Mouse (Mus musculus): ENCODE results near the gene Ifitm6.
"Not testable (repeated sequence)": the region's sequence is repeated elsewhere in the genome, so short reads cannot be mapped to it uniquely, and the experiment has no call there.

Gene Ifitm6

DNA sequence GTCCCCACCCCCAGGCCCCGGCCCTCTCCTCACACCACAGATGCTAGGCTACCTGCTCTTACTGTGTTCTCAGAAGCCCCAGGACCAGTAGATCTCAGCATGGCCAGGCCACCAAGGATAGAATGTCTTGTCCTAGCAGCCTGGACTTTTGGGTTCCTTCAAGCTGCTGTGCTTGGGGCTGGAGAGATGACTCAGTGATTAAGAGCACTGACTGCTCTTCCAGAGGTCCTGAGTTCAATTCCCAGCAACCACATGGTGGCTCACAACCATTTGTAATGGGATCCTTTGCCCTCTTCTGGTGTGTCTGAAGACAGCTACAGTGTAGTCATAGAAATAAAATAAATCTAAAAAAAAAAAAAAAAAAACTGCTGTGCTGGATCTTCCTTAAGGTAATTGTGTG lies at the start of gene Ifitm6:
Gene Ifitm6, minus strand, starts transcription at position 101 of the 400 bp plus-strand sequence.
- not testable (repeated sequence) for DNase-seq

DNA sequence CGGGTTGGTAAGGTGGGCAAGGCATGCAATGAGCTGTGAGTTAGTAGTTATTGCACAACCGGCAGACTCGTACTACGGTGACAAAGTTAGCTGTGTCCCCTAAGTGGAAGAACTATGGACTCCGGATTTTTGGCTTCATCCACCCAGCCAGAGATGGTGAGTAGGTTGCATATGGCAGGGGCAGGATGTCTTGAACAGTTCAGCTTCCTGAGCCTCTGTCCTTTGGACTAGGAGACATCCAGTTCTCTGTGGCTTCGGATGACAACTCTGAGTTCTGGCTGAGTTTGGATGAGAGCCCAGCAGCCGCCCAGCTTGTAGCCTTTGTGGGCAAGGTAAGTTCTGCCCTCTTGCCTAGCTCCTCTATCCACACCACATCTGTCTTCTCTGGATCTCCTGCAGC lies 46.9 kb upstream of the Ifitm6 start:
- DNase-seq = no peak

DNA sequence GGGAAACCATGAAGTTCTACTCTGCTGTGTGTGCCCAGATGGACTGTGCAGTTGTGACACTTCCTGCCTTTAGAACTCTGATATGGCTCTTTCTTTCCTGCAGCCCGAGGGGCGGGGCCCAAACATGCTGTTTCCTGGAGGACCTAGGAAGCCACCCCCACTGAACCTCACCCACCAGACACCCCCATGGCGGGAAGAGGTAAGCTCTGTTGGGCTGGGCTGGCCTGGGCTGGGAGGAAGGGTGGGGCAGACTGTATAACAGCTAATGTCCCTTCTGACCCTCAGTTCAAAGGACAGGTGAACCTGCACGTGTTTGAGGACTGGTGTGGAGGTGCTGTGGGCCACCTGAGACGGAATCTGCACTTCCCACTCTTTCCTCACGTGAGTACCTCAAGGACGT lies 46.5 kb upstream of the Ifitm6 start:
- DNase-seq = no peak

DNA sequence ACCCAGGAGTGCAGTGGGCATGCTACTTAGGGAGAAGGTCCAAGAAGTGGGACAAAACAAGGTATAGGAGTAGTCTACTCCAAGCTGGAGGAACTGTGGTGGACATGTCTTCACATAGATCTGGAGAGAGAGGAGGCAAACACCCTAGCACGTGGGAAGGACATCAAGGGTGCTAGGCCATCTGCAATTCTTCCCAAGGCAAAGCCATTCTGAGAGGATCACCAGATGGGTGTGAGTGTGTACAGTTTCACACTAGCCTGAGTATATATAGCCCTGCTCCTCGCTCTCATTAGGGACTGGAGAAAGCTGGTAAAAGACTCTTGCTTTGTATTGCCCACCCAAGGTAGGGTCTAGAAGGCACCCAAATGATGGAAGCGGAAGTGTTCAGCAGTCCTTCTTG lies 45.6 kb upstream of the Ifitm6 start:
- no peak for DNase-seq

DNA sequence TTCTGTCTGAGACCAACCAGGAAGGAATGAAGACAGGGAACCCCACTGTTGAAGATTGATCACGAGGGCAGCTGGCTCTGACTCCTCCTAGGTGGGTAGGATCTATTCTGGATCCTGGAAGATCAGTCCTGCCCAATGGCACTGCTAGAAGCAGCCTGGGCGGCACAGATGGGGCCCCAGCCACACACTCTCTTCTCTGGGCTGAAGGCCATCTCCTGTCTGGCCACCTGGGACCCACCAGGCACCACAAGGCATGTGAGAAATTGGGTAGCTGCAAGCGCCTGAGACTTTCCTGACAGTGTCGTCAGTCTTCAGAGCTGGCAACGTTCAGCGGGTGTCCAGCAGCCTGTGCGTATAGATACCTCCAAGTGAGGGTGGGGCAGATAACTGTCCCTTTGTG lies 44.8 kb upstream of the Ifitm6 start:
- DNase-seq = peak; percentile 63 to 76

DNA sequence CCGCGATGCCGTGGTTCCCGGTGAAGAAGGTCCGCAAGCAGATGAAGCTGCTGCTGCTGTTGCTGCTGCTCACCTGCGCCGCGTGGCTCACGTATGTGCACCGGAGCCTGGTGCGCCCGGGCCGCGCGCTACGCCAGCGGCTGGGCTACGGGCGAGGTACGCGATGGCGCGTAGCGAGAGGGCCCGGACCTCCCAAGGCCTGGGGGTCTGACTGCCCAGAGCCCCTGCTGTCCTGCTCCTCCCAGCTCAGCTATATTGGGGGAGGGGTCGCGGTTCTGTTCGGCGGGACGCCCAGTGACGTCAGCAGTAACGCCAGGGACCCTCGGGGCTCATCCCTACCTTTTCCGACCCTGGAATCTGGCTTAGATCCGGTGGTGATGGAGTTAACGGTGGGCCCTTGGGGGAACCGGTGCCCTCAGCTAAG lies 43.6 kb upstream of the Ifitm6 start:
- DNase-seq = peak in 1 of 2 experiments; percentile 56

DNA sequence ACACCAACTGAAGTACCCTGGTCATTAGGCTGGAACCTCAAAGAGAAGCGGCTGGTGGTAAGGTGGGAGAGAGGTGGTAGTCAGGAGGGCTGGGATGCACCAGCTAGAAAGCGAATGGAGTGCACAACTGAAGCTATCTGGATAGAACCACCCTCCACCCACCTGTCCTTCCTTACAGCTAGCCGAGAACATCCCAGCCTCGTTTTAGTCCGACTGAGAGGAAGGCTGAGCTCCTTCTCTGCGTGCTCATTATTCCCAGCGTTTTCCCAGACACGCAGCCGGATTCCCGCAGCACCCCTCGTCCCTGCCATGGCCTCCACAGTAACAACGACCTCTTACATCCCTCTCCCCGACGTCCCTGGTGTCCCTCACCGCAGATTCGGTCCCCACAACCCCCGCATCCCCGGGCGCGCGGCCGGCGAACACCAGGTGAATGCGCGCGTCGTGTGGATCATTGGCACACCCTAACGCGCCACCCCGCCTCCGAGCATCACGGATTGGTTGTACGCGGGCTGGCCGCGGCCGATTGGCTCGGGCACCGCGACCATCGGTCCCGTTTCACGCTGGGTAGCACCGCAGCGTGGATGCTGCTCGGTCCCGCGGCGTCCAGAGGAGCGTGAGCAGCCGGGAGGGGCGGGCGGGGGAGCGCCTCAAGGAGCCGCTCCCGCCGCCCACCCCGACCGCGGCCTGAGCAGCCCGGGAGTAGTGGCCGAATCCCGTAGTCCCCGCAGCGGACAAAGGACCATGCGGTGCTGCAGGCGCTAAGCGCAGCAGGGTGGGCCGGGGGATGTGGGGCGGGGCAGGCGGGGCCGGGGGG lies 42.9 kb upstream of the Ifitm6 start, which contains the start of gene B4galnt4:
Gene B4galnt4, plus strand, starts transcription at position 679 of the 817 bp plus-strand sequence.
- DNase-seq = peak; percentile 95 to 97

DNA sequence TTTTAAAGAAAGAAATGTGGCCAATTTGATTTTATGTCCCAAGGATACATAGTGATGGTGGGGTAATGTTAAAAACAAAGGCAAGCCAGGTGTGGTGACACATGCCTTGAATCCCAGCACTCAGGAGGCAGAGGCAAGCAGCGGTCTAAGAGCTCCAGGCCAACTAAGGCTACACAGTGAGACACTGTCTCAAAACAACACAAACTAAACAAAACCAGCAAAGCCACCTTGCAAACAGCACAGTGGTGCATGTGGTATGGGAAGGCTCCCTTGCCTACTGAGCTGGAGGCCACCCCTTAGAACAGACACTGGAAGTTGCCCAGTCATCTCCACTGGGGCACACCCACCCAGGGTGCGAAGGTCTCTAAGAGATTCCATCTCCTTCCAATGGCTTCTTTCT lies 42.2 kb upstream of the Ifitm6 start:
- DNase-seq = peak in 1 of 2 experiments; percentile 24

DNA sequence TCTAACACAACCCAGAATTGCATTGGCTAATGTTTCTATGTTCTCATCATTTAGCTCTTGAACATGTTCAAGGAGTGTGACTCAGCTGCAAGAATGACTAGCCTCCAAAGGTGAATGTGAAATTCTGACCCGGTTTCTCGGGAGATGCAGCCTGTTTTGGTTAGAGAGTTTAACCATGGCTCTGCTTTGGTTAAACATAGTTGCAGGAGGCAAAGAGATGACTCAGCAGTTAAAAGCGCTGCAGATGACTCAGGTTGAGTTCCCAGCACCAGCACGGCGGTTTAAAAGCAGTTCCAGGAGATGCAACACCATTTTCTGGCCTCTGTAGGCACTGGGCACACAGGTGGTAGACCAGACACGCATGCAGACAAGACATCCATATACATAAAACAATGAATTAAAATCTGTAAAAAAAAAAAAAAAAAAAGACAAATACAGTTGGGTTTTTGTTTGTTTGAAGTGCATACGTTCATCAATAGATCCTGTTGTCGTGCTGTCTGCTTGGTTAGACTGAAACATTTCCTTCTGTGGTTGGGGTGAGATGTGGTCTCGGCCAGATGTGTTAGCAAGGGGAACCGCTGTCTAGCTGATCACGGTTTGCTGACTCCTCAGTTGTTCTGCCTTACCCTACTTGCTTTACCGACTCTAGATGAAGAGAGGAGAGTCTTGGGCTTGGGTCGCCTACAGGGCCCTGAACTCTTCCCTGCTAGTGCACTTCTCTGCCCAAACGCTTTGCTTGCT lies 41.0 kb upstream of the Ifitm6 start:
- DNase-seq = no peak

DNA sequence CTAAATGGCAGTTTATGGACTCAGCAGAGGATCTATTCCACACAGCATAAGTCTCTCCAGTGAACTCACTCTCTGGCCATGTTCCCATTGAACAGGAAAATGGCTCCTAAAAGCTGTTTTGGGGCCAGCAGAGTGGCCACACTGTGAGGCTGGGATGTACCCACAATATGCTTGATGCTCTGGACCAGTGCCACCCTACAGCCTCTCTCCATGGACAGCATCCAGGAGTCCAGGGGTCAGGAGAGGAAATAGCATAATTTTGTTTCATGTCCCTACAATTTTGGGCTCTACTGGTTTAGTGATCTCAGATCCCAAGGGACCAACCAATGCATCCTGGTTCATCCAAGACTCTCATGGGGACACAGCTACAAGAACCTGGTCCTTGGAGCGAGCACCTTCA lies 39.8 kb upstream of the Ifitm6 start:
- no peak for DNase-seq

DNA sequence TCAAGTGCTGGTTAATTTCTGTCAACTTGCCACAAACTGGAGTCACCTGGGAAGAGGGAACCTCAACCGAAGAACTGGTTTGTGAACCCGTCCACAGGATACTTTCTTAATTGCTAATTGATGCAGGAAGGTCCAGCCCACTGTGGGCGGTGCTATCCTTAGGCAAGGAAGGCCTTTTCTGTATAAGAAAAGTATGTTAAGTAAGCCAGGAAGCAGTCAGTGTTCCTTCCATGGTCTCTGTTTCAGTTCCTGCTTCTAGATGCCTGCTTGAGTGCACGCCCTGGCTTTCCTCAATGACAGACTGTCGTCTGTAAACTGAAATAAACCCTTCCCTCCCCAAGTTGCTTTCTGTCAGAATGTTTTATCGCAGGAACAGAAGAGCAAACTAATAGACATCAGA lies 39.3 kb upstream of the Ifitm6 start:
- no peak for DNase-seq

DNA sequence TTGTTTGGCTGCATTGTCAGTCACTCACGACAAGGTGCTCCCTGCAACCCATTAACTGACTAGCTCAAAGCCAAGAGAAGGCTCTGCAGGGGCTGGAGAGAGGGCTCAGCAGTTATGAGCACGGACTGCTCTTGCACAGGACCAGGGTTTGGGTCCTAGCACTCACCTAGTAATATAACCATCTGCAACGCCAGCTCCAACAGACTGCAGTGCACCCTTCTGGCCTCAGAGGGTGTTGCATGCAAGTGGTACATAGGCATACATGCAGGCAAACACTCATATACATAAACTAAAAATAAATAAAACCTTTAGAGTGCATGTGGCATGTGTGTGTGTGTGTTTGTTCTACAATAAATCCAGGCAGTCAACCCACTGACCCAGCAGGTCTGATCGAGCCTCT lies 38.1 kb upstream of the Ifitm6 start:
- no peak for DNase-seq

DNA sequence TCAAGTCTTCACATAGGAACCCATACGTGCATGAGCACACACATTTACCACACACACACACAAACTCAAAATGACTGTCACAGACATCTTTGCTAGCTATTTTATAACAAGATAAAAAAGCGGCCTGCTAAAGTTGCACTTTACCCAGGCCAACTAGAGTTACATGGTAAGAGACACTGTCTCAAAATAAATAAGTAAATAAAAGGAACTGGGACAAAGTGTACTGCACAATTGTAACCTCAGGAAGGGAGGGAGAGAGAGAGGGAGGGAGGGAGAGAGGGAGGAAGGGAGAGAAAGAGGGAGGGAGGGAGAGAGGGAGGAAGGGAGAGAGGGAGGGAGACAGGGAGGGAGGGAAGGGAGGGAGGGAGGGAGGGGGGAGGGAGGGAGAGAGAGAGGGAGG lies 34.7 kb upstream of the Ifitm6 start:
- no peak for DNase-seq

DNA sequence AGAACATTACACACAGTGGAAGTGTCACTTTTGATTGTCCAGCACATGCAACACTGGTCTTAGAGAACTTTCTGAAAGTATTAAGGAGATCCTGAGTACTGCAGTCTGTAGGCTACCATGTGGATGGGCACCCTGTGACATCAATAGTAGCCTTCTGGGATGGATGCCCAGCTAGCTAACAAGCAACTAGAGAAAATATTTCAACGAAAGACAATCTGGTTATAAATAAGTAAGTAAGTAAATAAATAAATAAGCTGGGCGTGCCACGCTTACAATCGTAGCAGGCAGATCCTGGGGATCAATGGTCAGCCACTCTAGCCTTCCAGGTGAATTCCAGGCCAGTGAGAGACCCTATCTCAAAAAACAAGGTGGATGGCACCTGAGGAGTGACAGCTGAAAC lies 34.3 kb upstream of the Ifitm6 start:
- no peak for DNase-seq

DNA sequence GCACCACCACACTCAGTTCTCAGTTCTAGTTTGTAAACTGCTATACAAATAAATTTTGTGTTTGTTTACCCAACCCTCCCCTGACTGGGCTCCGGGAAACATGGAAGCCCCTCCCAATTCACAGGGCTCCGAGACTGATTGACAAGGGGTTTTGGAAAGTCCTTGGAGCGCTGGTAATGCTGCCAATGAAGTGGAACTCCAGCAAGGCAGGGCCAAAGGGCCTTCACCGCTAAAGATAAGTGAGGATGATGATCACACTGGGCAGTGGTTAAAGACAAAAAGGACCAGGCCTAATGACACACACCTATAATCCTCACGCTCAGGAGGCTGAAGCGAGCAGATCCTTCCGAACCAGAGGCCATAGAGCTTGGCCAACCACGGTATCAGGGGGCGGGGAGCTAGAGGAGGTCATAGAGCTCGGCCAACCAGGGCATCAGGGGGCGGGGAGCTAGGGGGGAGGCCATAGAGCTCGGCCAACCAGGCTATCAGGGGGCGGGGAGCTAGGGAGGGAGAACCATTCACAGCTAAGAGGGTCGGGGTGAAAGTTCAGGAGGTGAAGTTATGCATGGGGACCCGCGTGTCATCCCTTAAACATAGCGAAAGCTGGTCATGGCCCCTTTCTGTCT lies 33.4 kb upstream of the Ifitm6 start:
- DNase-seq = no peak

DNA sequence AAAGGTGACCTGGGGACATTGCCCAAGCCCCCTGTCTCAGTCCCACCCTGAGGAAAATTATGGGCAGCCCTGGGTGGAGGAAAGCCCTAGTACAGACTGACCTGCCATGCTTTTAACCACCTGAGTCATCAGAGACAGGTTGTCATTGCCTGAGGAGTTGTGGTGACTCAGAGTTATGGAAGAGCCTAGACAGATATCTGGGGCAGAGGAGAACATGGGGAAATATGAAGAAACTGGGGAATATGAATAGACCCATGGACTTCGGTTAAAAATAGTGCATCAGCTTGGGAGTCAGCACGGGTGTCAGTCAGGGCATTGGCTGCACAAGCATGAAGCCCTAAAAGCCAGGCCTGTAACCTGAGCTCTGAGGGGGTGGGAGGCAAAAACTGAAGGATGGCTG lies 31.6 kb upstream of the Ifitm6 start:
- no peak for DNase-seq

DNA sequence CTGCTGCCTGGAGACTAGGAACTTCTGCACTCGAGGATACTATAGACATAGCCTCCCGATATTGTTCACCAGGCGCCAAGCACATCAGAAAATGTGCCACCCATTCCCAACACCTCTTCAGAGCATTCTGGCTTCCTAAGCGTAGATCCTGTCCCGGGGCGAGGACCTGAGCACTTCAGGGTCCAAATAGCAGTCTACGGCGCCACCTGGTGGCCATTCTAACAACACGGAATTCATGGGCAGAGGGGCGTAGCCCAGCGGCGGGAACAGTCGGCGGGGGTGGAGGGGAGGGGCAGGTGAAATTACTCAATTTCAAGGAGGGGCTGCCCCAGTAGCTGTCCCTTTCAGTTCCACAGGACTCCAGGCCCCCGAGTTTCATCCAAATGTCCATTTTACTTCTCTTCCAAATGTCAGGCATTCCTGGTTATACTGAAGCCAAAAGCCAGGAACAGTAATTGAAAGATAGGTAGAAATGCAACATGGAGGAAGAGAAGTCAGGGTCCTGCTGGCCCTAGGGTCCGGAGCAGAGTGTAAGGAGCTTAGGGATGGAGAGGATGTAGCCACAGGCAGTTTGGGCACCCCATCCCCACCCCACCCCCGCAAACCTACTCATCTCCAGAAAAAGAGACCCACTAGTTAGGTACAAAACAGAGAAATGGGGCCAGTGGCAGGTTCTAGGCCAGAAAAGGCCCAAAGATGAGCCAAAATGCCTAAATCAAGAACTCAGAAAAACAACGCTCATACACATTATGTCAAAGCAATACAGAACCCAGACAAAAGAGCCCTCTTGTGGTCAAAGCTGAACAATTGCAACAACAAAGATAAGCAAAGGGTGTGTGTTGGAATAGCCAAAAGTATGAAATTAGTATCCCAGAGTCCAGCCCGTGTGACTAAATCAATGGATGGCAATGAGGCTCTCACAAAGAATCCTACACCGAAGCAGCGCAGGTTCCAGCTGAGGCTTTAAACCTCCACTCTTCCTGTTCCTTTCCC lies 30.8 kb upstream of the Ifitm6 start:
- DNase-seq = peak; percentile 92 to 94

DNA sequence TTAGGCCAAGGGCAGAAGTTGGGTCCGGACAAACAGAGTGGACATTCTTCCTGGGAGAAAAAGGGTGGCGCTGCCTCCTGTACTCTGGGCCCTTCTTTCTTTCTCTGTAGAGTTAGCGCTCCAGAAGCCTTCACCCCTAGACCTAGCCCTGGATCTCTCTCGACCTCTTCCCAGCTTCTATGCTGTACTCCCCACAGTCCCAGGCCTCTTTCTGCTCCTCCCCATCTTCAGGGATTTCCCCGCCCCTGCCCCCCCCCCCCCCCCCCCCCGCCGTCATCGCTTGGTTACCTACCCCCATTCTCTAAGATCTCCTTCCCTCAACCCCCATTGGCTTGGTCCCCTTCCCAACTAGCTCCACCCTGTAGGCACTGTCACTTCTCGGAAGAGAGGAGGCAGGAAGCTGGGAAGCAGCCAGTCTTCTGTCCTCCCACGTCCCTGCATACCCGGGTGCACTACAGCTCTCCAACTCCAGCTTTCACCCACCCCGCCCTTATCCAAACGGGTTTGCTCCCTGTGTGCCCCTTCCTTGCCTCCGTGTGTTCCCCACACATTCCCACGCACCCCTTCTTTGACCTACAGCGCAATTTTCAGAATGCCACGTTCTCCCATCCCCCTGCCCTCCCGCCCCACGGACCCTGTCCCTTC lies 30.0 kb upstream of the Ifitm6 start:
- peak; percentile 69 to 72 for DNase-seq

DNA sequence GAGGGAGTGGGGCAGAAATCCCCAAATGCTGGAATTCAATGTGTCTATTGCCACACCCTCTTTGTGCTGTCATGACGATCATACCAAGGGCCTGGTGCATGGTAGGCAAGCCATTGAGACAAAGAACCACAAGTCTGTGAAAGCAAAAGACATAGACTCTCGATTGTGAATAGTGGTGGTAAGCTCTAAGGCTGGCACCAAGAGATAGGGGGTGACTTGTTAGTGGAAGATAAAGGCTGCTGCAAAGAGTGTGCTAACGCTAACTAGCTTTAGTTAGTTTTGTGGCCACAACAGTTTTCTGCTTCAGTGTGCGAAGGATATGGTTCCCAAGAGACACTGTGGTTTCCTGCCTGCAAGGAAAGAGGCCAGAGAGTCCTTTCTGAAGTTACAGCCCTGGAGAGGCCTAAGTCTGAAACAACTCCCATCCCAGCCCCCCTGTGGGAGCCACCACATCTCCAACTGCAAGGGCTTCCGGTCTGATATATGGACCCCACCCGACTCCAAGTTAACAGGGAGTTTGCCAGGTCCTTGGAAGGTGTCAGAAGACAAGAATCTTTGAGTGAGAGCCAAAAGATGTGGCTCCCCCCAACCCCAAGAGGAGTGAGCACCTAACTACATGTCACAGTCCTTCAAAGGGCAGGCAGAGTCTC lies 29.3 kb upstream of the Ifitm6 start:
- no peak for DNase-seq

DNA sequence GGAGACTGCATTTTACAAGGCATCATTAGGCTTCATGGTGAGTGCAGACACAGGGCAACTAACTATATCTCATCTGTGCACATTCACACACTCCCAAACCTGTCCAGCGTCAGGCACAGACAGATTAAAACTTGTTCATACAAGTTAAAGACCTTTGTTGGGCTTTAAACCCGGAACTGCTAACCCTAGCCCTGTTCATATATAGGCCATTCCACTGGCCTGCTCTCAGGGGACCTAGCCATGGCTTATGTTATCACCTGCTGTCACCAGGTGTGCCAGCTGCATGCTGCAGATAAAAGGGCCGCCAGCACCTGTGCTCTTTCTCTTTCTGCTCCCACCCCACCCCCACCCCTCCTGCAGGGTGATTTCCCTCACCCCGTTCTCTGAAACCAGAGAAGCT lies 24.8 kb upstream of the Ifitm6 start:
- no peak for DNase-seq

DNA sequence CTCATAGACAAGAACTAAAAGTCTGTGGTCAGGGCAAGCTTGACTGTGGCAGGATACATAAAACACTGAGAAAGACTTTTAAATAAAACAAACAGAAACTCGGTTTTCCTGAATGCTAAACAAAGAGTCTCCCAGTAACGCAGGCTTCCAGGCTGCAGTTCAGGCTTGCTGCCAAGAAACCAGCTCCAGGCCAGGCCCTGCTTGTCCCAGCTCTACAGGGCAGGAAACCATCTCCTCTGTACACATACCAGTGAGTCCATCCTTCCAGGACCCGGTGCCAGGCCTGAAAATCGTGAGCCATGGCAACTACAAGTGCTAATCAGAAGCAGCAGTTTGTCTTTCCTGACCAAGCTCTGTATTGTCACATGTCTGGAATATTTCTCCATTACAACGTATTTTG lies 23.9 kb upstream of the Ifitm6 start:
- DNase-seq = peak; percentile 65 to 79

All from cerebellum, postnatal 25 days (tissue).